Mouse (Mus musculus) kidney, adult 2 months (tissue): Measurements from ENCODE around the gene Agxt2.

Source experiments
- CTCF ChIP-seq: fragments of 200-500 bp; conservative IDR thresholded peaks from 2 replicates; pipeline ENCODE4 v1.5.1; 2011; ENCODE audit warnings: low read depth, mild to moderate bottlenecking, control low read depth, low read length, moderate library complexity, mixed read lengths; ENCODE audit not compliant: insufficient read depth, insufficient read length
- POLR2A ChIP-seq: fragments of 200-500 bp; IDR thresholded peaks from one replicate; pipeline ENCODE4 v1.6.1; 2011; ENCODE audit warnings: low read depth, low read length, control low read depth

GRCm38 (mm10) chr15:10378338-10378959, 20.1 kb downstream of the Agxt2 start:
- no peak for TF ChIP-seq CTCF
- no peak for TF ChIP-seq POLR2A
